Mouse (Mus musculus): ENCODE results near the gene Tmem126b. TPM values are rescaled to one million over a fixed set of nuclear protein-coding genes. Genes with fewer than 3 reads are reported as not detected.
A peak's percentile ranks its signal among the peaks of the same experiment; 100 is the strongest.

Tmem126b gene
- 35.1 and 35.3 TPM in 2 replicates for polyA plus RNA-seq (2015; fragmentation: Nextera tagmentation; extraction: Ambion mirVana)

DNA sequence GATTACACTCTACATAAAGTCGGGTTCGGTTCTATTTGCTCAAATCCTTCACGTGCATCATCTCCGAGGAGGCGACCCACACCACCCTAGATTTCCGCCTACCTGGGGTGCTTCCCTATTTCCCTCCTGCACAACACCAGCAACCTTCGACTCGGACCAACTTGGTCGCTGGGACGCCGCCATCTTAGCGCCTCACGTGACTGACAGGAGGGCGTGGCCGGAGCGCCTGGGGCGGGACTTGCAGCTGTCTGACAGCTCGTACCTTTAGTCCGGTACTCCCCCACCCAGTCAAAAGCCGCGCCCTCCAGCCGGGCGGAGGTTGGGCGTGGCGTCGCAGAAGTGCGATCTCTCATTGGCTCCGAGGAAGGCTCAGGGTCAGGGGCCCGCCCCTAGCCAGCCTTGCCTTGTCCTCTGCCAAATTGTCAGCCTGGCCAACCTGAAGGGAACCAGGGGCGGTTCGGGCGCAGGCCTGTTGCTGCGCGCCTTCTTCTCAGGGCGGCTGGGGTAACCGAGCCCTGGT is at the start of gene Tmem126b:
Tmem126b (minus strand) TSS at position 209 of the 520 bp plus-strand sequence.
- peak within 1 kb of the TSS; percentile 77 for H3K4me2 ChIP-seq
- no peaks in the 10 kb centered on the region for H3K36me3 ChIP-seq (ENCODE audit: poor library complexity, severe bottlenecking)
- H3K27ac ChIP-seq = peak within 1 kb of the TSS; percentile 54
- peaks cover 16% of the 10 kb centered on the region for H3K4me1 ChIP-seq
- H3K27me3 ChIP-seq = no peaks in the 10 kb centered on the region
- H3K9ac ChIP-seq = peak within 1 kb of the TSS; percentile 74
- ATAC-seq = peak; percentile 100
- peak within 1 kb of the TSS; percentile 65 for H3K4me3 ChIP-seq
- under 1% methylated on average over 36 of the region's 36 CpGs for WGBS
- H3K9me3 ChIP-seq (replicated peaks) = no peaks in the 10 kb centered on the region

DNA sequence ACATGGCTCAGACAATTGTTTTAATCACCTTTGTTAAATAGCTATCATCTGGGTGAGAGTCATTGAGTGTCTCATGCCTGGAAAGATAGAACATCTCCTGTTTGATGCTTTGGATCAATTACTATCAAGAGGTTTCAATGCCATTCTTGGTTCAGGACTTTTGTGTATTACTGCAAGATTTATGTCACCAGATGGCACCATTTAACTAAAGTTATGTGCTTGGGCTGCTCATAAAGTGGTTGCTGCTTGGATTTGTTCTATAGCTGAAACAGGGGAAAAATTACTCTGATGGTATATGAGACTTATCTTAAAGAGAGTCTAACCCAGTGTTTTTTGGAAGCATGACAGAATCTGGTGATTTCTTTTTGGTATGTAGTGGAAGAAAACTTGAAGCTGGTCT is 36.5 kb upstream of the Tmem126b start:
- ATAC-seq = peak; percentile 74; the same call in 1 of the 2 replicates
- H3K27me3 ChIP-seq = no peaks in the 10 kb centered on the region
- no peak overlapping the region for H3K27ac ChIP-seq
- H3K4me1 ChIP-seq = no peaks in the 10 kb centered on the region
- H3K9ac ChIP-seq = no peak overlapping the region
- no peaks in the 10 kb centered on the region for H3K36me3 ChIP-seq (ENCODE audit: poor library complexity, severe bottlenecking)
- no peak overlapping the region for H3K4me3 ChIP-seq
- no peaks in the 10 kb centered on the region for H3K9me3 ChIP-seq (replicated peaks)
- no peak overlapping the region for H3K4me2 ChIP-seq

DNA sequence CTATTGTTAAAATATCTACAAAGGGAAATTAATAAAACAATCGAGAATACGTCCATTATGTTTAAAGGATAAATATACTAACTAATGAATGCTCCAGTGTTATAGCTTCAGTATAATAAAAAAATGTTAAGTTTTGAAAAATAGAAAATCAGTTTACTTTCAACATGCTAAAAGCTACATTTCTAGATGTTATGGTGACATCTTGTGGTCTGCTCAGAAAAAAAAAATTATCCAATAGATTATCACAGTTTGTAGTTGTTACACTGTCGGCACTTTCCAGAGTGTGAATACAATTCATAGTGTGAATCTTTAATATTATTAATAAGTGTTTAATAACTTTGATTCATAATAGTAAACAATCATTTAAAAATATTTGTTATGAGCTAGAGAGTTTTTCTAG is 32.3 kb upstream of the Tmem126b start:
- no peaks in the 10 kb centered on the region for H3K36me3 ChIP-seq (ENCODE audit: poor library complexity, severe bottlenecking)
- H3K4me2 ChIP-seq = no peak overlapping the region
- H3K9ac ChIP-seq = no peak overlapping the region
- WGBS = 80% methylated on average over 3 of the region's 3 CpGs
- no peak overlapping the region for H3K4me3 ChIP-seq
- H3K9me3 ChIP-seq (replicated peaks) = no peaks in the 10 kb centered on the region
- H3K27me3 ChIP-seq = no peaks in the 10 kb centered on the region
- H3K27ac ChIP-seq = no peak overlapping the region
- no peaks in the 10 kb centered on the region for H3K4me1 ChIP-seq
- ATAC-seq = no peak

GRCm38 (mm10) chr7:90482607-90483006 is 6.8 kb upstream of the Tmem126b start:
- Histone ChIP-seq H3K27me3 (no peaks in the 10 kb centered on the region), H3K27ac (no peak overlapping the region), H3K9me3 (replicated peaks) (no peaks in the 10 kb centered on the region), H3K9ac (no peak overlapping the region), H3K36me3 (ENCODE audit: poor library complexity, severe bottlenecking) (no peaks in the 10 kb centered on the region), H3K4me1 (no peaks in the 10 kb centered on the region), H3K4me2 (no peak overlapping the region), H3K4me3 (no peak overlapping the region)
- 92% methylated on average over 2 of the region's 2 CpGs for WGBS
- no peak for ATAC-seq

GRCm38 (mm10) chr7:90476313-90477245 is 778 bp upstream of the Tmem126b start, which contains the start of gene Dlg2:
TSS of gene Dlg2 (plus strand) at chr7:90476672.
- ATAC-seq = no peak; the same call in 1 of the 2 replicates
- peak within 1 kb of the TSS; percentile 77 for H3K4me2 ChIP-seq
- H3K4me1 ChIP-seq = peaks cover 16% of the 10 kb centered on the region
- H3K27ac ChIP-seq = peak within 1 kb of the TSS; percentile 54
- peak within 1 kb of the TSS; percentile 74 for H3K9ac ChIP-seq
- no peaks in the 10 kb centered on the region for H3K36me3 ChIP-seq (ENCODE audit: poor library complexity, severe bottlenecking)
- no peaks in the 10 kb centered on the region for H3K27me3 ChIP-seq
- H3K9me3 ChIP-seq (replicated peaks) = no peaks in the 10 kb centered on the region
- WGBS = under 1% methylated on average over 32 of the region's 32 CpGs
- H3K4me3 ChIP-seq = peak within 1 kb of the TSS; percentile 65

DNA sequence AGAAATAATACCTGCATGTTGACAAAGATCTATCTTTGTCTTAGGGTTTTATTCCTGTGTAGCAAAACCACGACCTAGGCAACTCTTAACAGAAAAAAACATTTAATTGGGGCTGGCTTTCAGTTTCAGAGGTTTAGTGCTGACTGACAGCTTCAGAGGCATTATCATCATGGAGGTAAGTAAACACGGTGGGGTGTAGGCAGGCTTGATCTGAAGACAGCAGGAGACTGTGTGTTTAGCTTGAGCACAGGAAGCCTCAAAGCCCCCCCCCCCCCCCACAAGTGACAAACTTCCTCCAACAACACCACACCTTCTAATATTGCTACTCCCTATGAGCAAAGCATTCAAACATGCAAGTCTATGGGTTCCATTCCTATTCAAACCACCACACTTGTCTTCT is 2.3 kb downstream of the Tmem126b start:
- 74% methylated on average over 2 of the region's 2 CpGs for WGBS
- H3K9me3 ChIP-seq (replicated peaks) = no peaks in the 10 kb centered on the region

GRCm38 (mm10) chr7:90461441-90461840 is 14.4 kb downstream of the Tmem126b start:
- 95% methylated on average over 5 of the region's 5 CpGs for WGBS
- peaks cover under 1% of the 10 kb centered on the region; the same call in 1 of the 2 replicates for H3K4me1 ChIP-seq
- no peak overlapping the region for H3K9ac ChIP-seq
- no peak overlapping the region for H3K4me3 ChIP-seq
- H3K36me3 ChIP-seq (ENCODE audit: poor library complexity, severe bottlenecking) = peaks cover 3% of the 10 kb centered on the region; the same call in 1 of the 2 replicates
- H3K27me3 ChIP-seq = 0 out of 2 replicates have a peak, but pooled peaks cover 2% of the 10 kb centered on the region
- no peaks in the 10 kb centered on the region for H3K9me3 ChIP-seq (replicated peaks)
- H3K4me2 ChIP-seq = no peak overlapping the region
- ATAC-seq = no peak
- no peak overlapping the region for H3K27ac ChIP-seq

More for the DNA sequence above, 2.3 kb downstream of the Tmem126b start:
- Histone ChIP-seq H3K9ac (no peak overlapping the region), H3K4me2 (no peak overlapping the region), H3K27me3 (no peaks in the 10 kb centered on the region), H3K36me3 (ENCODE audit: poor library complexity, severe bottlenecking) (peaks cover 16% of the 10 kb centered on the region), H3K4me1 (peaks cover 16% of the 10 kb centered on the region), H3K27ac (no peak overlapping the region), H3K4me3 (no peak overlapping the region)
- no peak for ATAC-seq

DNA sequence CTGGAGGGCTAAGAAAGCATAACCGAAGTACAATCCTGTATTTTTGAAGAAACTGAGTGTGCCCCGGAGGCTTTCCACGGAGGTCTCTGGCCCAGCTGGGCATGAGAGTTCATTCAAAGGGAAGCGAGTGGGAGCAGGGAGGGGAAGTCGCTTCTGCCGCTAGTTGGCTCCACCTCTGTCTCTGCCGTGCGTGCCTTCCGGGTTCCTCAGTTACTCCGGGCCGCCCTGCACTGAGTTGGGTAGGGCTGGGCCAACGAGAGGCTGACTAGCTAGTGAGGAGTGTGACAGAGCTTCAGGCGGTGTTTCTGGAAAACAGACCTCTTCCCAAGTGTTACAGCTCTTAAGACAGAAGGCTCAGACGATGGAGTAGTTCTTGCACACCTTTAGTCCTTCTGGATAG is 14.9 kb downstream of the Tmem126b start:
- no peaks in the 10 kb centered on the region for H3K36me3 ChIP-seq (ENCODE audit: poor library complexity, severe bottlenecking)
- H3K27me3 ChIP-seq = 0 out of 2 replicates have a peak, but pooled peaks cover 2% of the 10 kb centered on the region
- no peak for ATAC-seq
- H3K9me3 ChIP-seq (replicated peaks) = no peaks in the 10 kb centered on the region
- no peak overlapping the region for H3K4me2 ChIP-seq
- no peak overlapping the region for H3K4me3 ChIP-seq
- peaks cover 6% of the 10 kb centered on the region for H3K4me1 ChIP-seq
- H3K9ac ChIP-seq = no peak overlapping the region
- WGBS = 24% methylated on average over 14 of the region's 14 CpGs
- H3K27ac ChIP-seq = no peak overlapping the region

- Histone ChIP-seq H3K4me2 (no peak overlapping the region), H3K36me3 (ENCODE audit: poor library complexity, severe bottlenecking) (no peaks in the 10 kb centered on the region), H3K9me3 (replicated peaks) (no peaks in the 10 kb centered on the region), H3K27ac (no peak overlapping the region), H3K4me3 (no peak overlapping the region), H3K9ac (no peak overlapping the region), H3K4me1 (peaks cover 10% of the 10 kb centered on the region), H3K27me3 (0 out of 2 replicates have a peak, but pooled peaks cover 2% of the 10 kb centered on the region)
- no peak for ATAC-seq
- WGBS = 67% methylated on average over 10 of the region's 10 CpGs
Observed at GRCm38 (mm10) chr7:90460330-90460729, 15.5 kb downstream of the Tmem126b start.

DNA sequence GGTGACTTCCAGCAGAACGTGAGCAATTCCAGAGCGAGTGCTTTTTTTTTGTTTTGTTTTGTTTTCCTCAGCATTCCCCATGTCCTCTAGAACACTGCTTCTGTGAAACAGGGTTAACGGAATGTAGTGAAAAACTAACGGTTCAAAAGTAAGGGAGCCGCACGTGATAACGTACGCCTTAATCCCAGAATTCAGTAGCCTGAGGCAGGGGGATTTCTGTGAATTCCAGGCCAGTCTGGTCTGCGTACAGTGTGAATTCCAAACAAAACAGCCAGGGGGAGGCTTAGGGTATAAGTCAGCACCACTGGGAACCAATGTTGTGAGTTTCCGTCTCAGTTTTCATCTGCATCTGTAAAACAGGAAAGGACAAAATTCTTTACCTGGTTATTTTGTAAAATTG is 18.3 kb downstream of the Tmem126b start:
- peak overlapping the region; percentile 63 for H3K4me3 ChIP-seq
- peak overlapping the region; percentile 83 for H3K27ac ChIP-seq
- H3K36me3 ChIP-seq (ENCODE audit: poor library complexity, severe bottlenecking) = peaks cover 17% of the 10 kb centered on the region
- peak; percentile 71 for ATAC-seq
- 0 out of 2 replicates have a peak, but pooled peaks cover 2% of the 10 kb centered on the region for H3K27me3 ChIP-seq
- peak overlapping the region; percentile 72 for H3K9ac ChIP-seq
- H3K9me3 ChIP-seq (replicated peaks) = no peaks in the 10 kb centered on the region
- H3K4me2 ChIP-seq = peak overlapping the region; percentile 58
- peaks cover 10% of the 10 kb centered on the region for H3K4me1 ChIP-seq
- 20% methylated on average over 10 of the region's 10 CpGs for WGBS

DNA sequence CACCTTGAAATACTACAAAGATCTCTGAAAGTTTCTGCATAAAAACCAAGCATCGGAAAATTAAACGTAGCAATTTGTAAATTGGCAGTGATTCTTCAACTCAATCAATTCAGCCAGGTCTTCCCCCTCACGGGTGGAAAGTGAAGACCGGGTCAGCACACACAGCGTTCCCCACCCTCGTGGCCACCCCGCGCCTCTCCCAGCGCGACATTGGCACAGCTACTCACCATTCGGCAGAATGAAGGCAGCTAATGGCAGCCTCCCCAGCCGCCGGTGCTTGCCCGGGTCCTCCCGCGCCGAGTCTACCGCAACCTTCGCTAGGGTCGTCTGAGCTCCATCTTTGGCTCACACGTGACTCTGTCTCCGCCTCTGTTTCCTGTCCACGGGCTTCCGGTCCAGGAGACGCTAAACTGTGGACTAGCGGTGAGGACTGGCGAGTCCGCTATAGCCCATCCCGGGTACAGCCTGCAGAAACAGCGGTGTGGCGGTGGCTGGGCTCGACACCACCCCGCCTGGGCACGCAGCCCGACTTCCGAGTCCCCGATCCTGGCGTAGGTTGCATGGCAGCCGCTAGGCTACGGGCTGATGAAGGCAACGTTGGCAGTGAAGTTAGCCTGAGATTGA is 18.8 kb downstream of the Tmem126b start, which contains the start of gene Tmem126a:
Tmem126a (minus strand) TSS at position 385 of the 624 bp plus-strand sequence.
- Histone ChIP-seq H3K36me3 (ENCODE audit: poor library complexity, severe bottlenecking) (peaks cover 22% of the 10 kb centered on the region), H3K27ac (peak within 1 kb of the TSS; percentile 83), H3K4me3 (peak within 1 kb of the TSS; percentile 63), H3K27me3 (0 out of 2 replicates have a peak, but pooled peaks cover 2% of the 10 kb centered on the region), H3K4me1 (peaks cover 10% of the 10 kb centered on the region), H3K9ac (peak within 1 kb of the TSS; percentile 72), H3K4me2 (peak within 1 kb of the TSS; percentile 58), H3K9me3 (replicated peaks) (no peaks in the 10 kb centered on the region)
- ATAC-seq = peak; percentile 99
- under 1% methylated on average over 41 of the region's 41 CpGs for WGBS

All from forebrain, embryonic 13.5 days (tissue).